Mouse (Mus musculus): ENCODE measurements at regions not wholly inside any gene's neighbourhood (a gene's known extent, or its start where the extent isn't known, plus 50 kb on each side); places are given as distances from the start of the nearest gene placed in this dataset.

- no peak for DNase-seq (ENCODE audit: low spot score)
These were observed 389.1 kb downstream of the Vrk1 start for GRCm38 (mm10) chr12:106399085-106399484.

GRCm38 (mm10) chr12:106411075-106411474 is 401.0 kb downstream of the Vrk1 start:
- DNase-seq (ENCODE audit: low spot score) = no peak

GRCm38 (mm10) chr12:106426631-106427030 is 416.6 kb downstream of the Vrk1 start:
- no peak for DNase-seq (ENCODE audit: low spot score)

GRCm38 (mm10) chr12:106429991-106430390 is 420.0 kb downstream of the Vrk1 start:
- DNase-seq (ENCODE audit: low spot score) = no peak

DNA sequence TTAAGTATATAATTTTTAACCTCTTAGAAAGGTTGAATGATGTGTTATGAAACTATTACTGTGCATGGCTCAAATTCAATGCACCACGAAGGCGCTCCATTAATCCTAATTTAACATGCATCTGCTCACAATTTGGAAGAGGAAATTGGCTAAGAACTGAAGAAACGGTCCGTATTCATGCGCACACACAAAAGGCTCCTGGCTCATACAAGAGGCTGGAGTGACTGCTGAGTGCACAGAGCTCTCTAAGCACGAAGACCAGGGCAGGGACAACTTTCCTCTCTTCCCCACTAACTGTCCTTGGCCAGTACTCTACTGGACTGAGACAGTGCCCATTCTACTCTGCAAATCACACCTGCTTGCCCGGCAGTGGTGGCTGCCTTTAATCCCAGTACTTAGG is 435.1 kb downstream of the Vrk1 start:
- DNase-seq (ENCODE audit: low spot score) = no peak

DNA sequence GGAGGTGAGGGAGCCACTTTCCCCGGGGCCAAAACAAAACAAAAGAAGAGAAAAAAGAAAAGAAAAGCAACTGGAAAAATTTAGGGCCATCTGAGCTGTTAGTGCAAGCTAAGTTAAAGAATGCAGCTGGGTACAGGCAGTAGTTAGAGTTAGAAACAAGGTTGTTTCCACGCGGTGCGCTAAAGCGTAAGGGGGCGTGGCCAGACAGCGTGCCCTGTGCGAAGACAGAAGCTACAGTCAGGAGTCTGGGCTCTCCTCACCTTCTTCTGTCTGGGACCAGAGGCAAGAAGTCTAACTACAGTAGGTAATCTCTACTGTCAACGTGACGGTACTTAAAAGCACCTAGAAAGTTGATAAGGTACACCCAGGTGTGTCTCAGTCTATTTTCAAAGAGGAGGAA is 435.9 kb downstream of the Vrk1 start:
- no peak for DNase-seq (ENCODE audit: low spot score)

DNA sequence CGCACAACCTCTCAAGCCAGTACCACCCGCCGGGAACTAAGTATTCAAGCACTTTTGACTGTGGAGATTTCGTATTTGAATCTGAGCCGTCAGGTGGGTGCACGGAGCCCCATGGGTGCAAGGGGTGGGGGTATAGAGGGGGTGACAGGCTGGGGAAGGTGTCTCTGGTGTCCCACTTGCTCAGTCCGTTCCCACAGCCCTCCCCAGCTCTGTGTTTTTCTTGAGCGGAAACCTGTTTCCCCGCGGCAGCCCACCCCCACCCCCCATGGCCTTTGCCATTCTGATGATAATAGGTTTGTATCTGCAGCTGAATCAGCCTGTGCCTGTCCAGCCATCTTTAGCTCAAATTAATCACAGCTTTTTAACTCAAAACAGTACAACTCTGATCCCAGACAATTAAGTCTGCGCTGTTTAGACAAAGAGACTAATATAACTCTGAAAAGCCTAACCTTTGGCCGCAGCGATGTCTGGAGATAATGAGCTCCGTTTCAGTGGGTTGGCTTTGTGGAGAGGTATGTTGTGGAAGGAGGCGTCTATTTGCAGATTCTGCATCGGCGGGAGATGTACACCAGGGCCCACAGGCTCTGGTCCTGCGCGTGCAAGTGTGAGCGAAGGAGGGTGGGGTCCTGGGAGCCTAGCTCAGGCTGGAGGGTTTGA is 437.0 kb downstream of the Vrk1 start:
- DNase-seq (ENCODE audit: low spot score) = no peak

DNA sequence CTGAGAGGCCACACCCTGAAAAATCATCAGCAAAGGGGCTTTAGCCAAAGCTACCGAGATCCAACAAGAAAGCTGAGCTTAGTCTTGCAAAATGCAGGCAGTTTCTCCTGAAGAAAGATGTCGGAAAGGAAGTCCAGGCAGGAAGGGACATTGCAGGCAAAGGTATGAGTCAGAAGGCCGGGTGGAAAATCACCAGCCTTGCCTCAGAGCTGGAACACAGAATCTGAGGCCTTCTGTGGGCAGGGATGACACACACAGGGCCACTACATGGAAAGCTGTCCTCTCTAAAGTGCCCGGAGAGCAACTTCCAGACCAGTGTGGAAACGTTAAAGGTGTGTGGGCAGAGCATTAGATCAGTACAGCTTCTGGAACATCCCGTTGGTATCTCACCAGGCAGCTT is 438.5 kb downstream of the Vrk1 start:
- DNase-seq (ENCODE audit: low spot score) = no peak

DNA sequence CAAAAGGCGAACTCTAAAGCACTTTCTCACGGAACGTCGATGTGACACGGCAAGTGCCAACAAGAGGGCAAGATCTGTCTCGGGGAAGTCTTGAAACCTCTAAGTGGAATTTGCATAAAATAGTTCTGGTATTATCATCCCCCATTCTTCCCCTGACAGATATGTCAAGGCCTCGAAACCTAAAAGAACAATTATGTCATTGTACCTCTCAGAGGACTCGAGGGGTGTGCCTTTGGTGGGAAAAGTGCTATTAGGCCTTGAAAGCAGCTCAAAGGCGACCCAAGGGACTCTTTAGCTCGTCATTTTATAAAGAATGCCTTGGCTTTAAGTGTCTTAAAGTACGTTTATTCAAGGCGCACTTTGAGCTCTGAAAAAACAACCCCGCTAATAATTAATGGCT is 443.5 kb downstream of the Vrk1 start:
- DNase-seq (ENCODE audit: low spot score) = no peak

DNA sequence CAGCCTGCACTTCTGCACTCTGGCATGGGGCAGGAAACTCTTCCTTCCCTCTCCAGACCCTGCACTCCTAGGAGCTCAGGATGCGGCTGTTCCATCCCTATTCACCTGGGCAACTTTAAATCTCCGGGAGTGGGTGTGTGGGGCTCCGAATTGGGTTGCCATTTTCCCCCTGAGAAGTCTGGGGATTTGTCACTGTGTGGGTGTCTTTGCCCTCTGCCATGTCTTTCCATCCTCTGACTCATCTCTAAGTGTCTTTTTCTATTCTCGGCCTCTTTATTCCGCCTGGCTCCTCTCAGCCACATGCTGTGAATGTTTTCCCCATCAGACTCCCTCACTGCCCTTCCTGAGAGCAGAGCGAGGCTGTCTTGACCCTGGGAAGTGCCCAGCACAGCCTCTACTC is 448.2 kb downstream of the Vrk1 start:
- DNase-seq (ENCODE audit: low spot score) = no peak

GRCm38 (mm10) chr12:106460650-106461049 is 450.6 kb downstream of the Vrk1 start:
- DNase-seq (ENCODE audit: low spot score) = no peak

- no peak for DNase-seq (ENCODE audit: low spot score)
These were observed 452.3 kb downstream of the Vrk1 start for GRCm38 (mm10) chr12:106462281-106462680.

DNA sequence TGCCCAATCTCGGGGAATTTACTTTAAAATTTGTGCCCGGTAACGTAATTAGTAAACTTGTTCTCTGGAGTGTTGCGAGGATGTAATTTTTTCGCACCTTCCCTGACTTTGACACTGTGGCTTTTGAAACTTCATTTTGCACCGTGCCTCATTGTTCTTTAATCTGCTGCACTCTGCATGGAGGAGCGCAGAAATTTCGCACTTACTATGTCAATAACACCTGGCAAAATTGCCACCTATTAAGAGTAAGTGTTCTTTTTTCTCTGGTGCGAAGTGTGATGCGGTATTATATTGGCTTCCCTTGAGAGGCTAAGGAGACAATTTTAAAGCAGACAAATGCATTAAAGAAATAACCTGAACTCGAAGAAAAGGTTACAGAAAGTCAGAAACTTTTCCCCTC is 454.7 kb downstream of the Vrk1 start:
- no peak for DNase-seq (ENCODE audit: low spot score)

DNA sequence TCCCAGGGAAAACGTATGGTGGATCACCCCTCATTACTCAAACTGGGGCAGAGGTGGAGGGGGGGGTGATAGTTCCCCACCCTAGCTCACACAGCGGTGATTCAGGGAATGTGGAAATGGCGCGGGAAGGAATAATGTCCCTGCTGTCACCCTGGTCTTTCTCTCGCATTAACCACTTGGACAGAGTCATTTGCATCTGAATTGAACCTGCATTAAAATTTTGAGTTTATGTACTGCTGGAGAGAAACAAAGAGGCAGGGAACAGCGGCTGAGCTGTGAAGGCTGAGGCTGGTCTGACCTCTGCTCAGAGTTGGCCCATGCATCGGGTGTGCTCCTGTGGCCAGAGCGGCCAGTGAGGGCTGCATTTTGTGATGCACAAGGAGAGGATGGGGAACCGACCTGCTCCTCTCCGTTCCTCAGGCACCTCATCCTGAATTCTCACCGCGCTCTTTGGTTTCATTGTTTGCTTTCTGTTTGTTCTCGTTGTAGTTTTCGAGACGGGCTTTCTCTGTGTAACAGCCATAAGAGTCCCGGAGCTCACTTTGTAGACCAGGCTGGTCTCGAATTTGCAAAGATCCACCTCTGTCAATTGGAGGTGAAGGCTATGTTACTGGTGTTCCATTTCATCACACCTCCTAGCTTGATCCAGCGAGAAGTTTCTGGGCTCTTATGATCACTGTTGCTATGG is 458.3 kb downstream of the Vrk1 start:
- DNase-seq (ENCODE audit: low spot score) = no peak

GRCm38 (mm10) chr12:106474501-106475165 is 464.6 kb downstream of the Vrk1 start:
- DNase-seq (ENCODE audit: low spot score) = no peak

DNA sequence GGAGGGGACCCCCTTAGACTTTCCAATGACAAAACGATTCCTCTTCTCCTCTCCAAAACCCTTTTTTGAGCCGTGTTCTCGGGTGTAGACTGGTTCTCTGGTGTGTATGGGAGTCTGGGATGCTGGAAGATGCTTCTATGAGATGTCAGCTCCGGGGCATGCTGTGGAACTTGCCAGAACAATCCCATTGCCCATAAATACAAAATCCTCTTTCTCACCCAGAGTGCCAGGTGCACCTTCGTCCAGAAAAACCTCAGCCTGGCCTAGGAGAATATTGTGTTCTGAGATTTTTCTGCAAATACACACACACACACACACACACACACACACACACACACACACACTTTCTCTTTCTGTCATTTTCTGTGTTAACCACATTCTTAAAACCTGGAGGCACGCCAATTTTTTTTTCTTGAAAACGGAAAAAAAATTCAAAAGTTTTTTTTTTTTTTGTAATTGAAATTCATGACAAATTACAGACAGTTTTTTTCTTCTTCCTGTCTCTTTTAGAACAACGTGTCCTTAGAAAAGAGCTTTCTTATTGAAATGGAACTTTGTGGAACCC is 465.5 kb downstream of the Vrk1 start:
- no peak for DNase-seq (ENCODE audit: low spot score)

DNA sequence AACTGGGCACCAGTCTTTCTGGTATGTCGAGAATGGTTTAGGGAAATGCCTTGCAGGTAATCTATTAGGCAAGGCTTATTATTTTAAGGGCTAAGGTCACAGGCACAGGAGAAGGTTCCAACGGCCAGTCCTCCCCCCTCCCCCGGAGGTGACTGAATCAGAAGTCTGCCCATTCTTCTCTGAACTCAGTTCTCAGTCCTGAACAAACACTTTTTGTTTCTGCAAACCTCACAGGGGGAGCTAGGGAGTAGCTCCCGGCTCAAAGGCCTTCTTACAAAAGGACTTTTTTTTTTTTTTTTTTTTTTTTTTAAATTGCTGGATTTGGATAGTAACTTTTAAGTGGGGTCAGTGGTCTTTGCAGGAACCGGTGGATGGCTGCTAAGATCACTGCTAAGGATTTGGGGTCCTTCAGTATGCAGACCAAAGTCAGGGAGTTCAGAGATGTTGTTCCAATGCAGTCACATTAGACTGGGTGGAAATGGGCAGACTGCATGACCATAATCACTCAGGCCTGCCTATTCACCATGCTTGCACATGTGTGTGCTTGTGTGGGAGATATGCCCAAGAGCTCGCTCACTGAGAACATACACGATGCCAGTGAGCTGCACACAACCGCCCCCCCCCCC is 467.1 kb downstream of the Vrk1 start:
- no peak for DNase-seq (ENCODE audit: low spot score)

DNA sequence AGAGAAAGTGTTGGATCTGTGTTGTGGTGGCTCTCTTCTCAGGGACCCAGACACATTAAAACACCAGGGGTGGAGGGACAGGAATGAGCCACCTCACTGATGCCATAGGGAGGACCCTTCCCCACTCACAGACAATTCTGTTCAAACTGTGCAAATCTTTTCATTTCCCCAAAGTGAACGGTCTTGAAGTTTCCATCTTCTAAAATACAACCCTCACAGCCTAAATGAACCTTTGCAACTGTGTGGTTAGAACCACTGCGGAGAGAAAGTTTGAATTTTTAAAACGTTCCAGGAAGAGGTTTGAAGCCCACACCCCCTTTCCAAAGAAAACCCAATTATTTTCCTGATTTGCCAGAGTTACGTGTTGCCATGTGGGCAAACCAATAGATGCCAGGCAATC is 467.7 kb downstream of the Vrk1 start:
- DNase-seq (ENCODE audit: low spot score) = no peak

DNA sequence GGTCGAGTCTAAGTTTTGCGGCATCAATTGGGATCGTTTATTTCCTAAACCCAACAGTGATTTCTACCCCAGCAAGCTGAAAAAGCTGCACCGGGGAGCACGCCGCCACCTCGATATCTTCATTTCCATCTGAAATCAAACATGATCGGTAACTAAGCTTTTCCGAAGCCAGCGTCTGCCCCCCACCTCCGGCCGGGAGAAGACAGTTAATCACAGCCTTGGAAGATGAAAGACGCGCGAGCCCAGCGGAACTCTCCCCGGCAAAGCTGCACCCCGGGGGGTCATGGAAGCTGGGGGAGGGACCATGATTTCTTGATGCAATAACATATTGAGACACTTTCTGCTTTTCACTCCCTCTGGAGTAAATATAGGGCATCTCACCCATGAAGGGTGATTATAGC is 468.4 kb downstream of the Vrk1 start:
- DNase-seq (ENCODE audit: low spot score) = no peak

GRCm38 (mm10) chr12:106479067-106479877 is 469.2 kb downstream of the Vrk1 start:
- no peak for DNase-seq (ENCODE audit: low spot score)

DNA sequence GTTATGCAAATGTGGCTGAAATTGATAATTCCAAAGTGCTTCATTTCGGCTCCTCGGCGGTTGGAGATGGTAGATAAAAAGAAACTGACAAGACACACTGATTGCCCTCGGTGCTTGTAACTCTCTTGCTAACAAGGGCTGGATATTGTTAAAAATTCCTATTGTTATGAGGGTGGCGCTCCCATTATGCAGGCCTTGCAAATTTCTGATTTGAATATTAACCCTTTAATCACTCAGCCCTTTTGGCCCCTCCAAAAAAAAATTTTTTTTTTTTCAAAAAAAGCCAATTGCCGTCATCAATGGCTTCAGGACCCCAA is 469.8 kb downstream of the Vrk1 start:
- no peak for DNase-seq (ENCODE audit: low spot score)
